Mouse (Mus musculus) c-Kit-negative CD71-positive TER-119-positive erythroid progenitor cells, embryonic 14.5 days (primary cell): ENCODE results near the gene Zcchc10.
"Not testable (repeated sequence)": the region's sequence is repeated elsewhere in the genome, so short reads cannot be mapped to it uniquely, and the experiment has no call there.

Experiments used
- DNase-seq: peaks from one replicate; pipeline ENCODE4 v3.0.0-alpha.2; 2013; ENCODE audit warnings: low read depth, low spot score

Zcchc10 gene

GRCm38 (mm10) chr11:53316996-53317395 lies 7.5 kb upstream of the Zcchc10 start:
- DNase-seq = no peak

GRCm38 (mm10) chr11:53318041-53318440 lies 6.4 kb upstream of the Zcchc10 start:
- no peak for DNase-seq

GRCm38 (mm10) chr11:53318568-53318967 lies 5.9 kb upstream of the Zcchc10 start:
- DNase-seq = not testable (repeated sequence)

- DNase-seq = not testable (repeated sequence)
These were observed 4.6 kb upstream of the Zcchc10 start for GRCm38 (mm10) chr11:53319867-53320266.

- no peak for DNase-seq
These were observed 5.8 kb downstream of the Zcchc10 start for GRCm38 (mm10) chr11:53330325-53330724.

GRCm38 (mm10) chr11:53331121-53331520 lies 6.6 kb downstream of the Zcchc10 start:
- no peak for DNase-seq

GRCm38 (mm10) chr11:53332076-53332680 lies 7.7 kb downstream of the Zcchc10 start:
- no peak for DNase-seq

- DNase-seq = no peak
These were observed 11.2 kb downstream of the Zcchc10 start for GRCm38 (mm10) chr11:53335505-53336181.

GRCm38 (mm10) chr11:53336182-53336571 lies 11.7 kb downstream of the Zcchc10 start:
- no peak for DNase-seq

- no peak for DNase-seq
These were observed 12.4 kb downstream of the Zcchc10 start for GRCm38 (mm10) chr11:53336924-53337323.

- DNase-seq = no peak
These were observed 13.2 kb downstream of the Zcchc10 start for GRCm38 (mm10) chr11:53337684-53338083.

GRCm38 (mm10) chr11:53341019-53341418 lies 16.5 kb downstream of the Zcchc10 start:
- DNase-seq = not testable (repeated sequence)

- DNase-seq = no peak
These were observed 18.2 kb downstream of the Zcchc10 start for GRCm38 (mm10) chr11:53342711-53343110.

- DNase-seq = no peak
These were observed 20.8 kb downstream of the Zcchc10 start for GRCm38 (mm10) chr11:53345328-53345727.

- no peak for DNase-seq
These were observed 21.3 kb downstream of the Zcchc10 start for GRCm38 (mm10) chr11:53345738-53346137.

GRCm38 (mm10) chr11:53350291-53351223 lies 26.1 kb downstream of the Zcchc10 start, which contains the start of gene Aff4:
TSS of gene Aff4 (plus strand) at chr11:53350833.
- peak; percentile 75 for DNase-seq

- no peak for DNase-seq
These were observed 26.9 kb downstream of the Zcchc10 start for GRCm38 (mm10) chr11:53351224-53351942.

- no peak for DNase-seq
These were observed 27.6 kb downstream of the Zcchc10 start for GRCm38 (mm10) chr11:53351943-53352590.

GRCm38 (mm10) chr11:53358504-53359155 lies 34.2 kb downstream of the Zcchc10 start:
- DNase-seq = no peak

GRCm38 (mm10) chr11:53367032-53367431 lies 42.6 kb downstream of the Zcchc10 start:
- DNase-seq = no peak
